Mouse (Mus musculus) naive thymus-derived CD4-positive, alpha-beta T cell, adult 2 months (primary cell): ENCODE results near the gene Gm11146.

Experiments
- DNase-seq: peaks from one replicate; pipeline ENCODE4 v3.0.0-alpha.2; 2011; ENCODE audit warnings: low read depth

Gm11146 gene

GRCm38 (mm10) chr16:77556446-77557105, 45.3 kb downstream of the Gm11146 start:
- no peak for DNase-seq

GRCm38 (mm10) chr16:77551051-77551450, 50.8 kb downstream of the Gm11146 start:
- no peak for DNase-seq
